In the genomic region with DNA sequence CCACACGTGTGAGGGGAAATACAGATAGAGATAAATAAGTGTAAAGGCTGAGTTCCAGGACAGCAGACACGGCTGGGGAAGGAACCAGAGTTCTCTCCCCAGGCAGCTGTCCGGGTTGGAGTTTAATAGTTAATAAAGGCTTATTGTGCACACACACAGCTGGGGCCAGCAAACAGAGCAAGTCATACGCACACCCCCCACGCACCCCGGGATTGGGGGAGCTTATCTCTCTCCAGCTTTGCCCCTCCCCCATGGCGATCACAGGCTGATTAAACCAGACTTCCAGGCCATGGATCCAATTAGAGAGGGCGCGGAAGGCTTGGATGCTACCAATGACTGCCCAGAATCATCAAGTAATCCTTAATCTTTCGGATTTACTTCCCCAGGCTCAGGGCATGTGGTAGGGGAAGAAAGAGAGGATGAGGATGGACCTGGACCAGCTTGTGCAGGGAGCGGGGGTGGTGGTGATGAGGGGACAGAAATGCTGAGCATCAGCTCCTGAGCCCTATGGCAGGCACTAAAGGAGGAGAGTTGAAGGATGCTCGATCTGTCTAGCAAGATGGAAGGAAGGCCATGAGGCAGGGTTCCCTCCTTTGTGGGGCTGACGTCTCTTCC, we compare ENCODE assay signal across 9 mouse cellular contexts.
DNase-seq lines count a peak whose midpoint lies in the region; ATAC-seq and TF ChIP-seq lines count a peak whose summit lies in the region.
"Had no signal": no experiment of that assay in that cellular context is flagged by ENCODE, and none has a peak within 500 bp of the region (broad histone marks: within the 10 kb centered on the region; RNA-seq: fewer than 3 reads in every experiment).

No protein-coding gene starts in this region.

- H3K9me3 ChIP-seq in forebrain, postnatal 0 days (ENCODE audit: low read length): no peaks in the 10 kb centered on the region
- no peaks in the 10 kb centered on the region for H3K9me3 ChIP-seq in midbrain, embryonic 15.5 days
- H3K9me3 ChIP-seq in heart, embryonic 11.5 days (replicated peaks; ENCODE audit: control insufficient read depth, low read length): no peaks in the 10 kb centered on the region

- peak; percentile 51 for DNase-seq in kidney, postnatal 10 days
- no peak for DNase-seq in kidney, adult 8-10 months
- peak; percentile 42 for DNase-seq in embryo, embryonic 10.5 days (ENCODE audit: low spot score)
- no peak for DNase-seq in forebrain, postnatal 0 days
- DNase-seq in right cerebral cortex, adult 18-20 months: no peak
- DNase-seq in testis, postnatal 10 days (ENCODE audit: low spot score): no peak

- H3K4me3 ChIP-seq in forebrain, postnatal 0 days (ENCODE audit: low read depth, low read length): no peak overlapping the region
- no peak overlapping the region for H3K4me3 ChIP-seq in midbrain, embryonic 15.5 days
- no peak overlapping the region for H3K4me3 ChIP-seq in heart, embryonic 11.5 days (ENCODE audit: low read depth, low read length)

- WGBS in forebrain, postnatal 0 days: 36% methylated on average over 13 of the region's 13 CpGs
- 22% methylated on average over 13 of the region's 13 CpGs for WGBS in midbrain, embryonic 15.5 days
- 49% methylated on average over 13 of the region's 13 CpGs for WGBS in heart, embryonic 11.5 days (ENCODE audit: insufficient replicate concordance)

- no peak for TF ChIP-seq CTCF in forebrain, postnatal 0 days (IDR thresholded peaks at IDR 0.05; ENCODE audit: low read depth)

- no peak overlapping the region for H3K27ac ChIP-seq in forebrain, postnatal 0 days (ENCODE audit: low read depth, low read length)
- peak overlapping the region; percentile 1 for H3K27ac ChIP-seq in midbrain, embryonic 15.5 days
- H3K27ac ChIP-seq in heart, embryonic 11.5 days (ENCODE audit: low read depth, low read length): no peak overlapping the region

- H3K4me2 ChIP-seq in forebrain, postnatal 0 days (ENCODE audit: low read depth): no peak overlapping the region
- H3K4me2 ChIP-seq in midbrain, embryonic 15.5 days: no peak overlapping the region
- no peak overlapping the region for H3K4me2 ChIP-seq in heart, embryonic 11.5 days

- peak; percentile 23; the same call in 1 of the 2 replicates for ATAC-seq in forebrain, postnatal 0 days
- peak; percentile 51 for ATAC-seq in midbrain, embryonic 15.5 days (replicated peaks)
- ATAC-seq in heart, embryonic 11.5 days (replicated peaks; ENCODE audit: insufficient number of reproducible peaks, low FRiP score, low TSS enrichment): no peak
- ATAC-seq: lung, postnatal 0 days had no signal

- no peaks in the 10 kb centered on the region for H3K27me3 ChIP-seq in forebrain, postnatal 0 days (ENCODE audit: insufficient read depth, low read length)
- no peaks in the 10 kb centered on the region for H3K27me3 ChIP-seq in midbrain, embryonic 15.5 days (replicated peaks)
- peaks cover 10% of the 10 kb centered on the region; the same call in 1 of the 2 replicates for H3K27me3 ChIP-seq in heart, embryonic 11.5 days (ENCODE audit: control insufficient read depth, insufficient read depth, low read length)

- H3K4me1 ChIP-seq in forebrain, postnatal 0 days (ENCODE audit: insufficient read depth): peaks cover 23% of the 10 kb centered on the region; the same call in 1 of the 2 replicates
- peaks cover 40% of the 10 kb centered on the region for H3K4me1 ChIP-seq in midbrain, embryonic 15.5 days
- no peaks in the 10 kb centered on the region for H3K4me1 ChIP-seq in heart, embryonic 11.5 days (ENCODE audit: control insufficient read depth, insufficient read depth, low read length)

- no peak overlapping the region for H3K9ac ChIP-seq in forebrain, postnatal 0 days
- H3K9ac ChIP-seq in midbrain, embryonic 15.5 days: no peak overlapping the region
- no peak overlapping the region for H3K9ac ChIP-seq in heart, embryonic 11.5 days (ENCODE audit: low read depth, low read length)

- no peaks in the 10 kb centered on the region for H3K36me3 ChIP-seq in forebrain, postnatal 0 days (ENCODE audit: insufficient read depth)
- no peaks in the 10 kb centered on the region for H3K36me3 ChIP-seq in midbrain, embryonic 15.5 days (replicated peaks)
- no peaks in the 10 kb centered on the region for H3K36me3 ChIP-seq in heart, embryonic 11.5 days (ENCODE audit: control insufficient read depth, insufficient read depth, low read length)

Comparison
In these comparisons a context has a peak if more than half of its experiments do, and no peak if none do; other contexts are left out.
1. DNase-seq: peak in kidney, postnatal 10 days (single experiment) and embryo, embryonic 10.5 days (single experiment); none in kidney, adult 8-10 months (0 of 2), forebrain, postnatal 0 days (single experiment), right cerebral cortex, adult 18-20 months (single experiment) and testis, postnatal 10 days (single experiment).